Mouse (Mus musculus): ENCODE measurements around the gene Fcgr1. TPM values are rescaled to one million over a fixed set of nuclear protein-coding genes. Genes with fewer than 3 reads are reported as not detected.
A peak's percentile ranks its signal among the peaks of the same experiment; 100 is the strongest.
"Not testable (repeated sequence)": the region's sequence is repeated elsewhere in the genome, so short reads cannot be mapped to it uniquely, and the experiment has no call there.

The Fcgr1 gene
- total RNA-seq, 1 experiment from 2014 or later: 1.3 TPM

GRCm38 (mm10) chr3:96327131-96327530, 33.4 kb upstream of the Fcgr1 start:
- peak; percentile 35 for DNase-seq

GRCm38 (mm10) chr3:96323806-96324205, 30.0 kb upstream of the Fcgr1 start:
- not testable (repeated sequence) for DNase-seq

GRCm38 (mm10) chr3:96322609-96323008, 28.8 kb upstream of the Fcgr1 start:
- DNase-seq: no peak

GRCm38 (mm10) chr3:96321891-96322290, 28.1 kb upstream of the Fcgr1 start:
- DNase-seq: peak; percentile 38

- not testable (repeated sequence) for DNase-seq
Observed at GRCm38 (mm10) chr3:96320003-96320402, 26.2 kb upstream of the Fcgr1 start.

GRCm38 (mm10) chr3:96312341-96313098, 18.8 kb upstream of the Fcgr1 start:
- DNase-seq: peak; percentile 46

GRCm38 (mm10) chr3:96309441-96309840, 15.7 kb upstream of the Fcgr1 start:
- no peak for DNase-seq

- no peak for DNase-seq
Observed at GRCm38 (mm10) chr3:96306506-96306905, 12.7 kb upstream of the Fcgr1 start.

- no peak for DNase-seq
Observed at GRCm38 (mm10) chr3:96302076-96302475, 8.3 kb upstream of the Fcgr1 start.

- no peak for DNase-seq
Observed at GRCm38 (mm10) chr3:96300706-96301529, 7.1 kb upstream of the Fcgr1 start.

GRCm38 (mm10) chr3:96299562-96299961, 5.8 kb upstream of the Fcgr1 start:
- no peak for DNase-seq

- no peak for DNase-seq
Observed at GRCm38 (mm10) chr3:96298360-96298759, 4.6 kb upstream of the Fcgr1 start.

GRCm38 (mm10) chr3:96293368-96293767, 401 bp downstream of the Fcgr1 start:
- DNase-seq: no peak

GRCm38 (mm10) chr3:96292641-96293040, 1.1 kb downstream of the Fcgr1 start:
- DNase-seq: no peak

GRCm38 (mm10) chr3:96290727-96291126, 3.0 kb downstream of the Fcgr1 start:
- DNase-seq: not testable (repeated sequence)

- no peak for DNase-seq
Observed at GRCm38 (mm10) chr3:96289201-96289600, 4.6 kb downstream of the Fcgr1 start.

- peak; percentile 28 for DNase-seq
Observed at GRCm38 (mm10) chr3:96287334-96287733, 6.4 kb downstream of the Fcgr1 start.

- peak; percentile 56 for DNase-seq
Observed at GRCm38 (mm10) chr3:96284457-96284856, 9.3 kb downstream of the Fcgr1 start.

GRCm38 (mm10) chr3:96280660-96281059, 13.1 kb downstream of the Fcgr1 start:
- DNase-seq: no peak

GRCm38 (mm10) chr3:96277800-96278624, 15.8 kb downstream of the Fcgr1 start:
- DNase-seq: peak; percentile 96

GRCm38 (mm10) chr3:96277428-96277799, 16.4 kb downstream of the Fcgr1 start:
- peak; percentile 43 for DNase-seq

All from adrenal gland, postnatal 14 days (tissue).